In genomic region chr11:95587423-95587951, GRCm38 (mm10) we compare ENCODE assay signal across 8 mouse cellular contexts. TPM values are rescaled to one million over a fixed set of nuclear protein-coding genes. Genes with fewer than 3 reads are reported as not detected.
DNase-seq lines count a peak whose midpoint lies in the region; ATAC-seq and TF ChIP-seq lines count a peak whose summit lies in the region.

TSS of gene Ngfr (minus strand) at chr11:95587735.

- no peaks in the 10 kb centered on the region; the same call in 1 of the 2 replicates for H3K4me1 ChIP-seq in heart, adult 2 months (ENCODE audit: control insufficient read depth, insufficient read depth, low read length)
- peaks cover 27% of the 10 kb centered on the region for H3K4me1 ChIP-seq in lung, embryonic 16.5 days (replicated peaks; ENCODE audit: control insufficient read depth, insufficient read depth, low read length)

- 3% methylated on average over 39 of the region's 39 CpGs for WGBS in heart, adult 2 months
- 0% methylated on average over 35 of the region's 39 CpGs for WGBS in lung, embryonic 16.5 days

- H3K36me3 ChIP-seq in heart, adult 2 months (ENCODE audit: control insufficient read depth, insufficient read depth, low read length): no peaks in the 10 kb centered on the region
- no peaks in the 10 kb centered on the region for H3K36me3 ChIP-seq in lung, embryonic 16.5 days (ENCODE audit: control insufficient read depth, insufficient read depth, low read length)

- peaks cover 7% of the 10 kb centered on the region for H3K27me3 ChIP-seq in heart, adult 2 months (ENCODE audit: control insufficient read depth, insufficient read depth, low read length)
- H3K27me3 ChIP-seq in lung, embryonic 16.5 days (ENCODE audit: control insufficient read depth, insufficient read depth, low read depth, low read length): peaks cover 64% of the 10 kb centered on the region

- peak within 1 kb of the TSS; percentile 21 for H3K4me3 ChIP-seq in heart, adult 2 months
- H3K4me3 ChIP-seq in lung, embryonic 16.5 days (ENCODE audit: low read length): peak within 1 kb of the TSS; percentile 46

- no peak; the same call in 1 of the 2 replicates for TF ChIP-seq POLR2A in heart, adult 2 months (IDR thresholded peaks at IDR 0.05; ENCODE audit: insufficient read depth, low read depth, low read length)

- peak within 1 kb of the TSS; percentile 15; the same call in 1 of the 2 replicates for H3K9ac ChIP-seq in heart, adult 2 months (ENCODE audit: low read depth, low read length)
- H3K9ac ChIP-seq in lung, embryonic 16.5 days (ENCODE audit: low read length): peak within 1 kb of the TSS; percentile 49; the same call in 1 of the 2 replicates

- intact Hi-C loops in heart, adult 2 months (cut with DNase I): loop anchor here (2.0 kb wide), 1 partner anchor 61 kb away; no protein-coding TSS in a partner anchor

- no peak within 1 kb of the TSS for H3K27ac ChIP-seq in heart, adult 2 months
- H3K27ac ChIP-seq in lung, embryonic 16.5 days (ENCODE audit: low read length): no peak within 1 kb of the TSS

- no peaks in the 10 kb centered on the region for H3K79me2 ChIP-seq in heart, adult 2 months (replicated peaks; ENCODE audit: control insufficient read depth, insufficient read depth, low read length)

- ATAC-seq in lung, embryonic 16.5 days (ENCODE audit: low read depth): peak; percentile 85

- TF ChIP-seq CTCF in heart, adult 2 months (IDR thresholded peaks at IDR 0.05): no peak

- DNase-seq in ovary, postnatal 36 days (ENCODE audit: low spot score): peak; percentile 59
- no peak for DNase-seq in ovary, postnatal 14 days (ENCODE audit: low spot score)
- DNase-seq in cerebellum, adult 9-10 months: peak; percentile 7
- peak; percentile 62 to 72 for DNase-seq in heart, adult 2 months
- peak; percentile 78 for DNase-seq in kidney, postnatal 10 days
- DNase-seq in right cerebral cortex, adult 2 months (ENCODE audit: low spot score in 2 of 2): peak; percentile 29 to 46
- no peak for DNase-seq in urinary bladder, postnatal 25 days (ENCODE audit: low spot score)

- H3K9me3 ChIP-seq in lung, embryonic 16.5 days (ENCODE audit: control insufficient read depth, low read length): no peaks in the 10 kb centered on the region

- peak within 1 kb of the TSS; percentile 83 for H3K4me2 ChIP-seq in lung, embryonic 16.5 days (ENCODE audit: low read depth, low read length)

- TF ChIP-seq EP300 in heart, adult 2 months (IDR thresholded peaks at IDR 0.05; ENCODE audit: insufficient read depth, low read depth, low read length): no peak

RNA-seq across cellular contexts. Expression of gene Ngfr, which starts in this region (rescaled TPM):
- total RNA-seq in heart, adult 2 months (2021): 1 to 10 TPM in 1 of 2 experiments, under 1 TPM in 1; 0.26 to 1.0 TPM
- polyA plus RNA-seq in heart, adult 2 months (2012; rRNA removed): 2.2 and 2.7 TPM in 2 replicates
- 4.3 and 4.6 TPM in 2 replicates for polyA plus RNA-seq in lung, embryonic 16.5 days (2015; fragmentation: Nextera tagmentation; extraction: Ambion mirVana)

Comparison
In these comparisons a context has a peak if more than half of its experiments do, and no peak if none do; other contexts are left out.
1. DNase-seq: peak in ovary, postnatal 36 days (single experiment), cerebellum, adult 9-10 months (single experiment), heart, adult 2 months (2 of 2), kidney, postnatal 10 days (single experiment) and right cerebral cortex, adult 2 months (2 of 2); none in ovary, postnatal 14 days (single experiment) and urinary bladder, postnatal 25 days (single experiment).